Mouse (Mus musculus): ENCODE results near the gene Tdp1. TPM values are rescaled to one million over a fixed set of nuclear protein-coding genes. Genes with fewer than 3 reads are reported as not detected.
A peak's percentile ranks its signal among the peaks of the same experiment; 100 is the strongest.

Tdp1 gene
- total RNA-seq, 2 experiments from 2014 or later: 11.3 to 12.0 TPM

- DNase-seq: peak in 1 of 2 experiments; percentile 16
- intact Hi-C loops (cut with DNase I): no loop called here
These were observed 103.8 kb downstream of the Tdp1 start for GRCm38 (mm10) chr12:99988144-99988543.

- intact Hi-C loops (cut with DNase I): no loop called here
- DNase-seq: no peak
These were observed 108.1 kb downstream of the Tdp1 start for GRCm38 (mm10) chr12:99992362-99992862.

GRCm38 (mm10) chr12:99993146-99993890 is 109.0 kb downstream of the Tdp1 start:
- peak; percentile 13 to 16 for DNase-seq
- intact Hi-C loops (cut with DNase I): no loop called here

- DNase-seq: no peak
- intact Hi-C loops (cut with DNase I): no loop called here
These were observed 111.6 kb downstream of the Tdp1 start for GRCm38 (mm10) chr12:99995951-99996350.

GRCm38 (mm10) chr12:99999726-100000125 is 115.4 kb downstream of the Tdp1 start:
- intact Hi-C loops (cut with DNase I): no loop called here
- DNase-seq: no peak

GRCm38 (mm10) chr12:100000381-100000780 is 116.1 kb downstream of the Tdp1 start:
- no peak for DNase-seq
- intact Hi-C loops (cut with DNase I): no loop called here

- DNase-seq: no peak
- intact Hi-C loops (cut with DNase I): no loop called here
These were observed 116.9 kb downstream of the Tdp1 start for GRCm38 (mm10) chr12:100001246-100001645.

- intact Hi-C loops (cut with DNase I): no loop called here
- peak; percentile 43 to 52 for DNase-seq
These were observed 117.6 kb downstream of the Tdp1 start for GRCm38 (mm10) chr12:100001910-100002309.

GRCm38 (mm10) chr12:100002914-100003587 is 118.7 kb downstream of the Tdp1 start:
- intact Hi-C loops (cut with DNase I): no loop called here
- no peak for DNase-seq

Small RNA genes lying within 50 kb of the gene (microRNA-seq; reads per million reads assigned to microRNA genes)
- 0 reads per million in 2 experiments for gene Gm23291

Other genes with a start within 250 kb of the Tdp1 start
- gene Efcab11, start 78 bp upstream of the Tdp1 start, total RNA-seq (2021): 1 to 10 TPM; 1.5 to 1.6 TPM
- gene Kcnk13, start 80.0 kb downstream of the Tdp1 start, total RNA-seq (2021): under 1 TPM; 0.62 to 0.74 TPM
- 100 to 1,000 TPM; 141 to 147 TPM for gene Psmc1, start 225.6 kb downstream of the Tdp1 start, total RNA-seq (2021)

Data from heart, postnatal 10 days (tissue).